Mouse (Mus musculus) small intestine, adult 2 months (tissue): ENCODE results near the gene Zdhhc20.
"Not testable (repeated sequence)": the region's sequence is repeated elsewhere in the genome, so short reads cannot be mapped to it uniquely, and the experiment has no call there.

ENCODE experiments used
- CTCF ChIP-seq: fragments of 200-500 bp; IDR thresholded peaks from 2 replicates; pipeline ENCODE4 v1.5.1; 2012; ENCODE audit warnings: low read depth, mild to moderate bottlenecking, control low read depth, inconsistent platforms, low read length, moderate library complexity, mixed read lengths; ENCODE audit not compliant: insufficient replicate concordance, insufficient read length; ENCODE audit errors: extremely low read depth
- POLR2A ChIP-seq: fragments of 200-500 bp; IDR thresholded peaks from 2 replicates; pipeline ENCODE4 v1.6.1; 2012; ENCODE audit warnings: low read depth, mild to moderate bottlenecking, control low read depth, inconsistent platforms, low read length, moderate library complexity

DNA sequence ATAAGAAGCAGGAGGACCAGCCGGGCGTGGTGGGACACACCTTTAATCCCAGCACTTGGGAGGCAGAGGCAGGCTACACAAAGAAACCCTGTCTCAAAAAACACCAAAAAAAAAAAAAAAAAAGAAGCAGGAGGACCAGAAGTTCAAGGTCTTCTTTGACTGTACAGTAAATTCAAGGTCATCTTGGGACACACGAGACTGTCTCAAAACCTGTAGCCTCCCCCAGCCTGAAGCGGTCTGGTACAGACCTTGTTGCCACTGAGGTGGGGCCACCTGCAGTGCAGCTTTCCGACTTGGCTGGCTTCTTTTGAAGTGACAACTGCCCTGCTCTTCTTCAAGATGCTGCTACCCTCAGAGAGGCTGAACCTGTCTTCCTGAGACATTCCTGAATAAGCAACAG is 42.0 kb downstream of the Zdhhc20 start:
- not testable (repeated sequence) for TF ChIP-seq POLR2A, CTCF
